Mouse (Mus musculus): ENCODE data around the gene Dock6. TPM values are rescaled to one million over a fixed set of nuclear protein-coding genes. Genes with fewer than 3 reads are reported as not detected.
A peak's percentile ranks its signal among the peaks of the same experiment; 100 is the strongest.

The Dock6 gene
- polyA plus RNA-seq, 1 experiment from 2014 or later, result 28.3 TPM

Small RNAs within 50 kb of the gene (microRNA-seq; reads per million reads assigned to microRNA genes)
- gene Mir7083 (ENCODE audit: borderline number of aligned reads), result 7.3 reads per million, percentile 26 among the genes with 10 or more reads in this experiment

Other genes starting within 250 kb of the Dock6 start
- 70.9 and 82.0 TPM in 2 replicates for gene Smarca4, start 236.5 kb downstream of the Dock6 start, polyA plus RNA-seq (2014; fragmentation: Nextera tagmentation; extraction: Ambion mirVana)
- gene Ldlr, start 129.2 kb downstream of the Dock6 start, polyA plus RNA-seq (2014; fragmentation: Nextera tagmentation; extraction: Ambion mirVana), result 13.9 and 14.1 TPM in 2 replicates
- gene Spc24, start 92.3 kb downstream of the Dock6 start, polyA plus RNA-seq (2014; fragmentation: Nextera tagmentation; extraction: Ambion mirVana), result 70.4 and 81.9 TPM in 2 replicates
- 10.7 and 12.1 TPM in 2 replicates for gene Kank2, start 53.9 kb downstream of the Dock6 start, polyA plus RNA-seq (2014; fragmentation: Nextera tagmentation; extraction: Ambion mirVana)
- 0.41 and 0.54 TPM in 2 replicates for gene Angptl8, start 17.1 kb downstream of the Dock6 start, polyA plus RNA-seq (2014; fragmentation: Nextera tagmentation; extraction: Ambion mirVana)
- 21.6 and 25.3 TPM in 2 replicates for gene Rab3d, start 65.6 kb upstream of the Dock6 start, polyA plus RNA-seq (2014; fragmentation: Nextera tagmentation; extraction: Ambion mirVana)
- 2.8 and 3.0 TPM in 2 replicates for gene Ccdc159, start 74.8 kb upstream of the Dock6 start, polyA plus RNA-seq (2014; fragmentation: Nextera tagmentation; extraction: Ambion mirVana)
- 53.3 and 53.7 TPM in 2 replicates for gene Tmem205, start 74.9 kb upstream of the Dock6 start, polyA plus RNA-seq (2014; fragmentation: Nextera tagmentation; extraction: Ambion mirVana)
- 10.5 and 14.4 TPM in 2 replicates for gene Plppr2, start 84.4 kb upstream of the Dock6 start, polyA plus RNA-seq (2014; fragmentation: Nextera tagmentation; extraction: Ambion mirVana)
- 9.5 and 10.1 TPM in 2 replicates for gene Swsap1, start 103.1 kb upstream of the Dock6 start, polyA plus RNA-seq (2014; fragmentation: Nextera tagmentation; extraction: Ambion mirVana)
- 4.4 and 4.7 TPM in 2 replicates for gene Epor, start 110.9 kb upstream of the Dock6 start, polyA plus RNA-seq (2014; fragmentation: Nextera tagmentation; extraction: Ambion mirVana)
- 1.3 and 1.7 TPM in 2 replicates for gene Rgl3, start 136.8 kb upstream of the Dock6 start, polyA plus RNA-seq (2014; fragmentation: Nextera tagmentation; extraction: Ambion mirVana)
- 2.3 and 4.8 TPM in 2 replicates for gene Ccdc151, start 150.0 kb upstream of the Dock6 start, polyA plus RNA-seq (2014; fragmentation: Nextera tagmentation; extraction: Ambion mirVana)
- 86.6 and 95.2 TPM in 2 replicates for gene Prkcsh, start 150.2 kb upstream of the Dock6 start, polyA plus RNA-seq (2014; fragmentation: Nextera tagmentation; extraction: Ambion mirVana)
- gene Elavl3, start 199.4 kb upstream of the Dock6 start, polyA plus RNA-seq (2014; fragmentation: Nextera tagmentation; extraction: Ambion mirVana), result 4.6 and 5.1 TPM in 2 replicates
- gene Gm49318, start 218.6 kb upstream of the Dock6 start, polyA plus RNA-seq (2014; fragmentation: Nextera tagmentation; extraction: Ambion mirVana), result not detected in 2 replicates
- gene Zfp653, start 218.7 kb upstream of the Dock6 start, polyA plus RNA-seq (2014; fragmentation: Nextera tagmentation; extraction: Ambion mirVana), result 6.5 and 9.2 TPM in 2 replicates
- 30.0 and 33.3 TPM in 2 replicates for gene Ecsit, start 232.8 kb upstream of the Dock6 start, polyA plus RNA-seq (2014; fragmentation: Nextera tagmentation; extraction: Ambion mirVana)
- 5.5 and 7.1 TPM in 2 replicates for gene Cnn1, start 246.6 kb upstream of the Dock6 start, polyA plus RNA-seq (2014; fragmentation: Nextera tagmentation; extraction: Ambion mirVana)